Mouse (Mus musculus): ENCODE results near the gene Ppcdc. TPM values are rescaled to one million over a fixed set of nuclear protein-coding genes. Genes with fewer than 3 reads are reported as not detected.

Ppcdc gene
- polyA plus RNA-seq, 1 experiment from 2014 or later: 26.7 TPM

DNA sequence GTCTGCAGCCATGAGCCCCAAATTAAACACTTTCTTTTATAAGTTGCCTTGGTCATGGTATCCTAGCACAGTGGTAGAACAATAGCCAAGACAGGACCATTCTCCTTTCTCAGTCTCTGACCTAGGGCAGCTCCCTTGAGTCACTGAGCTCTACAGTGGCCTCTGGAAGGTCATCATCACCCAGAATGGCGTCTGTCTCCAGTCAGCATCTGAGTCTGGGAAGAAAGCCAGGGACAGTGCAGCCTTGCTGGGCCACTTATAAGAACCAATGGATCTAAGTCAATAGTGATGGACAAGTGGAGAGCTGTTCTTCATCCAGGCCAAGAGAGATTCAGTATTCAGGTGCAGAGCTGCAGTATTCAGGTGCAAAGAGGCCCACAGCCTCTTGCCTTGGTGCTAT lies 101.2 kb downstream of the Ppcdc start:
- 94% methylated on average over 1 of the region's 1 CpGs for WGBS
- Histone ChIP-seq H3K4me3 (no peak overlapping the region), H3K36me3 (no peaks in the 10 kb centered on the region), H3K27me3 (ENCODE audit: low read depth, poor library complexity, severe bottlenecking) (no peaks in the 10 kb centered on the region), H3K9me3 (replicated peaks) (no peaks in the 10 kb centered on the region; the same call in 1 of the 2 replicates), H3K27ac (replicated peaks) (no peak overlapping the region), H3K4me1 (no peaks in the 10 kb centered on the region)
- no peak for DNase-seq (ENCODE audit: low spot score)

Other genes starting within 250 kb of the Ppcdc start
- gene Trcg1, start 203.6 kb downstream of the Ppcdc start, polyA plus RNA-seq (2016; fragmentation: Nextera tagmentation; extraction: Ambion mirVana): not detected in 2 replicates
- gene 1700017B05Rik, start 177.5 kb downstream of the Ppcdc start, polyA plus RNA-seq (2016; fragmentation: Nextera tagmentation; extraction: Ambion mirVana): 11.8 TPM in 2 replicates
- gene Scamp5, start 27.9 kb upstream of the Ppcdc start, polyA plus RNA-seq (2016; fragmentation: Nextera tagmentation; extraction: Ambion mirVana): 17.3 and 26.3 TPM in 2 replicates
- 2.5 and 9.3 TPM in 2 replicates for gene Rpp25, start 63.9 kb upstream of the Ppcdc start, polyA plus RNA-seq (2016; fragmentation: Nextera tagmentation; extraction: Ambion mirVana)
- 705 and 737 TPM in 2 replicates for gene Cox5a, start 81.2 kb upstream of the Ppcdc start, polyA plus RNA-seq (2016; fragmentation: Nextera tagmentation; extraction: Ambion mirVana)
- 16.8 and 19.4 TPM in 2 replicates for gene Fam219b, start 97.4 kb upstream of the Ppcdc start, polyA plus RNA-seq (2016; fragmentation: Nextera tagmentation; extraction: Ambion mirVana)
- gene Mpi, start 112.6 kb upstream of the Ppcdc start, polyA plus RNA-seq (2016; fragmentation: Nextera tagmentation; extraction: Ambion mirVana): 64.7 and 74.4 TPM in 2 replicates
- 52.4 and 58.9 TPM in 2 replicates for gene Scamp2, start 120.8 kb upstream of the Ppcdc start, polyA plus RNA-seq (2016; fragmentation: Nextera tagmentation; extraction: Ambion mirVana)
- gene Ulk3, start 149.3 kb upstream of the Ppcdc start, polyA plus RNA-seq (2016; fragmentation: Nextera tagmentation; extraction: Ambion mirVana): 14.5 and 18.8 TPM in 2 replicates
- gene Cplx3, start 166.2 kb upstream of the Ppcdc start, polyA plus RNA-seq (2016; fragmentation: Nextera tagmentation; extraction: Ambion mirVana): 2.5 and 3.1 TPM in 2 replicates
- gene Lman1l, start 180.7 kb upstream of the Ppcdc start, polyA plus RNA-seq (2016; fragmentation: Nextera tagmentation; extraction: Ambion mirVana): 0.10 TPM in 1 of 2 replicates, not detected in the other
- 38.9 and 41.5 TPM in 2 replicates for gene Csk, start 213.5 kb upstream of the Ppcdc start, polyA plus RNA-seq (2016; fragmentation: Nextera tagmentation; extraction: Ambion mirVana)
- not detected in 2 replicates for gene Cyp1a2, start 243.6 kb upstream of the Ppcdc start, polyA plus RNA-seq (2016; fragmentation: Nextera tagmentation; extraction: Ambion mirVana)
- gene Cyp1a1, start 247.8 kb upstream of the Ppcdc start, polyA plus RNA-seq (2016; fragmentation: Nextera tagmentation; extraction: Ambion mirVana): 0.04 TPM in 1 of 2 replicates, not detected in the other

Data from midbrain, embryonic 10.5 days (tissue).